Mouse (Mus musculus): ENCODE results near the gene Crk. TPM values are rescaled to one million over a fixed set of nuclear protein-coding genes. Genes with fewer than 3 reads are reported as not detected.

The Crk gene
- polyA plus RNA-seq (2015; fragmentation: Nextera tagmentation; extraction: Ambion mirVana) = 37.1 and 41.6 TPM in 2 replicates

DNA sequence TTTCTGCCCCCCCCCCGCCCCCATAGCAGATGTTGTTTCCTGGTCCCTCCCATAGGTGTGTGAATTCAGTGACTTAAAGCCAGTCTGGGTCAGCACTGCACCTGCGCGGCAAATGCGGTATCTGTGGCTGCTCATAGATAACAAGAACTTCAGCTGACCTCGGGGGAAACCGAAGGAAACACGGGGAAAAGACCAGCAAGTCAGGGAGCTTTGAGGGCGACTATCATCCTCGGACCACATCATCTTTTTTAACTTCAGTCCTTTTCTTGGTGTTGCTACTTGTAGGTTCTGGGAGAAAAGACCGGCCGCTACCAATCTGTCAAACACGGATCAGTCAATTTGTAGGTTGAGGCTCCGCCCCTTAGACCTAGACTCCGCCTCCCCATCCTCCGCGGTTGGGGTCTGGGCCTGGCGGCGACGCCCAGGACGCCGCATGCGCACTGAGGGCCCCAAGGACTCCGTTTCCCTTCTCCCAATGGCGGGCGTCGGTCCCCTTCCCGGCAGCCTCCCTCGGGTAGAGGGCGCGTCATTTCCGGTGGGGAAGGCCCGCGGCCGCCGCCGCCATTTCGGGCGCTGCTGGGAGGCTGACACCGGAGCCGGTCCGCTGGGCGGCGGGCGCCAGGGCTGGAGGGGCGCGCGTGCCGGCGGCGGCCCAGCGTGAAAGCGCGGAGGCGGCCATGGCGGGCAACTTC lies at the start of gene Crk:
Crk (plus strand) TSS at position 513 of the 692 bp plus-strand sequence.
- H3K4me3 ChIP-seq (replicated peaks) = peak within 1 kb of the TSS; percentile 94
- DNase-seq = peak; percentile 99

DNA sequence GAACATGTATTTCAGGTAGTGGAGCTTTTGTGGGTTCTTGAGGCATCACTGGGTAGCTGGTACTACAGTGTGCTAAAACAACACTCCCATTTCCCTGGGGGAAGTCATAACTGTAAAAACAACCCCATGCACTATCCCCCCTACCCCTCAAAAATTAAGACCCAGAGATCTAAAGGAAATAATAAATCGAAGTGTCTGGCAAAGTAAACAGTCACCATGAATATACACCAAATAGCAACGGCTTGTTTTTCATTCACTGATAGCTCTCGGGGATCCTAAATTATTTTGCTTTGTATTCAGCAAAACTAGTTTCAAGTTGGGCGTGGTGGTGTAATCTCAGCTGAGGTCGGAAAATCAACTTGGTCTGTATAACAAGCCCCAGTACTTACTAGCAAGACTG lies 49.0 kb upstream of the Crk start:
- peaks cover 39% of the 10 kb centered on the region for H3K36me3 ChIP-seq
- DNase-seq = no peak
- H3K4me1 ChIP-seq (replicated peaks) = peaks cover 26% of the 10 kb centered on the region
- ATAC-seq (ENCODE audit: low read depth) = no peak
- H3K27ac ChIP-seq = peak overlapping the region; percentile 80
- WGBS (ENCODE audit: insufficient replicate concordance) = 7% methylated on average over 5 of the region's 5 CpGs
- H3K9me3 ChIP-seq (replicated peaks) = no peaks in the 10 kb centered on the region
- H3K4me2 ChIP-seq = peak overlapping the region; percentile 86
- H3K27me3 ChIP-seq = no peaks in the 10 kb centered on the region
- peak overlapping the region; percentile 93 for H3K4me3 ChIP-seq (replicated peaks)
- peak overlapping the region; percentile 77 for H3K9ac ChIP-seq

More for the DNA sequence above, at the start of gene Crk:
- WGBS (ENCODE audit: insufficient replicate concordance) = under 1% methylated on average over 55 of the region's 55 CpGs
- Histone ChIP-seq H3K4me1 (replicated peaks) (peaks cover 43% of the 10 kb centered on the region), H3K36me3 (peaks cover 21% of the 10 kb centered on the region), H3K9me3 (replicated peaks) (no peaks in the 10 kb centered on the region), H3K27me3 (no peaks in the 10 kb centered on the region), H3K9ac (peak within 1 kb of the TSS; percentile 98), H3K27ac (peak within 1 kb of the TSS; percentile 94), H3K4me2 (peak within 1 kb of the TSS; percentile 89)
- peak; percentile 97 for ATAC-seq (ENCODE audit: low read depth)

DNA sequence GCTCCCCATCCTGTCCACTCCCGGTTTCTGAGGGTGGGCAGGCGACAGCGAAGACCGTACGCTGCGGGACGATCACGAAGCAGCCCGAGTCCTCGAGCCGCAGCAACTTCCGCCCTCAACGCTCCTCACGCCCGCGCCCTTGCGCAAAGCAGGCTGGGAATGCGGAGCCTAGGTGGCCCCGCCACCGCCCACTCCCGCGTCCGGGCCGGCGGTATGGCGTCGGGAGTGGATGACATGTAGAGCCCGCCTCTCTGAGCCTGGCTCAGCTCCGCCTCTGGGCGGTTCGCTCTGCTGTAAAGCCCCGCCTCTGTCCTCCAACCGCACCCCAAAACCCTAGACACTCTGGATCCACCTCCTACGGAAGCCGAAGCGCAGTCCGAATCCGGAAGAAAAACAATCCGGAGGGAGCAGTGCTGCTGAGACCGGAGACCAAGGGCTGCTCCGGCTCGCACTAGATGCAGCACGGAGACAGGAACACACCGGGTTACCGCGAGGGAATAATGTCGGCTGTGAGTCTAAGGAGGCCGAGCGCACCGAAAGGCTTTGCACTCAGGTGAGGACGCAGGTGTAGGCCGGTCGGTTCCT lies 48.3 kb upstream of the Crk start, which contains the start of gene Inpp5k:
Inpp5k (plus strand) TSS at position 344 of the 585 bp plus-strand sequence.
- DNase-seq (peak; percentile 98), ATAC-seq (ENCODE audit: low read depth) (peak; percentile 100)
- WGBS (ENCODE audit: insufficient replicate concordance) = under 1% methylated on average over 53 of the region's 53 CpGs
- Histone ChIP-seq H3K36me3 (peaks cover 36% of the 10 kb centered on the region), H3K9ac (peak within 1 kb of the TSS; percentile 87), H3K4me2 (peak within 1 kb of the TSS; percentile 86), H3K4me1 (replicated peaks) (peaks cover 31% of the 10 kb centered on the region), H3K27me3 (no peaks in the 10 kb centered on the region), H3K27ac (peak within 1 kb of the TSS; percentile 81), H3K4me3 (replicated peaks) (peak within 1 kb of the TSS; percentile 93), H3K9me3 (replicated peaks) (no peaks in the 10 kb centered on the region)

DNA sequence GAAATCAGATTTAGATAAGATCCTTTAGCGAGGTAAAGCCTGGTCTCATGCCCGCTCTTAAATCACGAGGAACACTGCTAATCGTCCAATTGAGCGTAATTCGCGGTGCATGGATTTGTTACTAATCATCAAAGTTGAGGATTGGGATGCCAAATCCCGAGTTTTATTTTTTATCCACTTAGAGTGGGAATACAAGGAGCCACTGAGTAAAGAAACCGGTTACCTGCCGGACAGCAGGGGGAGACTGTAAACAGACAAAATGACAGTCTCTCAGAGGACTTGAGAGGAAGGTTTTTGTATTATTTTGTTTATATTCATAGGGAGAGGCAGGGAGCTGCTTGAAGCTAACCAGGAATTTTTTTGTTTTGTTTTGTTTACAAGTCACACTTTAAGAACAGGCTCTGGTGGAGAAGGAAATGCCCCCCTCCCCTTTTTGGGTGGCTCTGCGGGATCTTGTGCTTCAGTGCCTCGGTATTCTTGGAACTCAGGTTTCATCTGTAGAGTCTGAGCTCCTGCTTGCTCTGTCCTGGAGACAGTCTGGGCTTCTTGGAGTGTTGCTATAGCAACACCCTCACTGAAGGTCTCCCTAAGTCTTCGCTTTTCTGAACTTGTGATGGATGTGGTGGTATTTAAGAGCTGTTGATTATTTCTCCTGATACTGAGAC lies 47.4 kb upstream of the Crk start:
- WGBS (ENCODE audit: insufficient replicate concordance) = 11% methylated on average over 13 of the region's 13 CpGs
- no peak for DNase-seq
- Histone ChIP-seq H3K4me2 (peak overlapping the region; percentile 86), H3K4me1 (replicated peaks) (peaks cover 34% of the 10 kb centered on the region), H3K9me3 (replicated peaks) (no peaks in the 10 kb centered on the region), H3K36me3 (peaks cover 27% of the 10 kb centered on the region), H3K27me3 (no peaks in the 10 kb centered on the region), H3K9ac (peak overlapping the region; percentile 87), H3K4me3 (replicated peaks) (peak overlapping the region; percentile 93), H3K27ac (peak overlapping the region; percentile 81; the same call in 1 of the 2 replicates)
- no peak for ATAC-seq (ENCODE audit: low read depth)

DNA sequence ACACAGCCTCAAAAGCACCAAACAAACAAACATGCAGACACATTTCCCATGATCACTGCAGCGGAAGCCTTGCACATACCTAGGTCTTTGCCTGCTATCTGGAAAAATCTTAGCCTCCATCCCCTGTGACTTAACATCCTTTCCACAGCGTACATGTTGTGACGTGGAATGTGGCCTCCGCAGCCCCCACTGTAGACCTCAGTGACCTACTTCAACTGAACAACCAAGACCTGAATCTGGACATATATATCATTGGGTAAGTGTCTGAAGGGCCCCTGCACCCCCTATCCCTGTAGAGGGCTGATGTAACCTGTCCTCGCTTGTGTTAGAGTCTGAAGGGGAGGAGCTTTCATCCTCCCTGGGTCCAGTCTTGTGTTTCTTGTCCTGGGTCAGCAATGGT lies 46.1 kb upstream of the Crk start:
- no peak overlapping the region for H3K4me2 ChIP-seq

DNA sequence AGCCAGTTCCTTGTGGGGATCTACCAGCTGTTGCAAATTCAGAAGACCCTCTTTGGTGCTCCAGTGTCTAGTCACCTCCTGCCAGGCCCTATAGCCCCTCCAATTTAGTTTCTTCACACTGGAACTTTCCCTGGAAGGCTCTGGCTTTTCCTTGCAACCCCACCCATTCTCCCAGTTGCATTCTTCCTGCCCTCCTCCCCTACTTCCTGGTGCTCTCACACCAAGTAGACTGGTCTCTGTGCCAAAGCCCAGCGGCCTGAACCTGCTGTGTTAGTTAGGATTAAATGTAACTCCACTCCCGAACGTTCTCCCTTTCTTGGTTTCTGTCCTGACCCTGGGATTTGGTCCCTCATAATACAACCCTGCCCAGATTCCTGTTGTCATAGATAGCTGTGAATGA lies 44.3 kb upstream of the Crk start:
- no peak overlapping the region for H3K4me2 ChIP-seq
- no peak overlapping the region for H3K9ac ChIP-seq
- ATAC-seq (ENCODE audit: low read depth) (no peak), DNase-seq (no peak)
- 78% methylated on average over 3 of the region's 3 CpGs for WGBS (ENCODE audit: insufficient replicate concordance)
- H3K4me1 ChIP-seq (replicated peaks) = peaks cover 40% of the 10 kb centered on the region
- H3K27ac ChIP-seq = no peak overlapping the region
- peaks cover 21% of the 10 kb centered on the region for H3K36me3 ChIP-seq
- H3K27me3 ChIP-seq = no peaks in the 10 kb centered on the region
- H3K9me3 ChIP-seq (replicated peaks) = no peaks in the 10 kb centered on the region
- H3K4me3 ChIP-seq (replicated peaks) = no peak overlapping the region

More for the DNA sequence above, 46.1 kb upstream of the Crk start:
- Histone ChIP-seq H3K9me3 (replicated peaks) (no peaks in the 10 kb centered on the region), H3K27me3 (no peaks in the 10 kb centered on the region), H3K4me1 (replicated peaks) (peaks cover 45% of the 10 kb centered on the region), H3K36me3 (peaks cover 22% of the 10 kb centered on the region), H3K4me3 (replicated peaks) (no peak overlapping the region), H3K9ac (no peak overlapping the region), H3K27ac (no peak overlapping the region)
- no peak for ATAC-seq (ENCODE audit: low read depth)
- WGBS (ENCODE audit: insufficient replicate concordance) = 85% methylated on average over 5 of the region's 5 CpGs
- DNase-seq = no peak

DNA sequence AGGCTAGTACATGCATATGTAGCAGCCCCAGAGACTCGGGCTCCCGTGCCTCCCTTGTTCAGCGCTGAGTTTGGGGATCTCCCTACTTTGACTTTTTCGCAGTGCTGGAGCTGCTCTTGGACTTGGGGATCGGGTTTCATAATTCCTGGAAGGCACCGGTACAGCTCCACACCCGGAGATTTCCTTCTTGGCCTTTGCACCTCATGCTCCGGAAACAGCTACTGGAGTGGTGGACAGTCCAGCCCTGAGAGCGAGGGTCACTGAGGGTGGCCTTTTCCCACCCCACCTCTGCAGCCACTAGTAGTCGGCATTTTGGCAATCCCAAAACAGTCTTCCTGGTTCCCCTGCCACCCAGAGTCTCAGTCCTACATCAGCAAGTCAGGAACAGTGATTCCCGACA lies 43.7 kb upstream of the Crk start:
- 69% methylated on average over 11 of the region's 11 CpGs for WGBS (ENCODE audit: insufficient replicate concordance)
- Histone ChIP-seq H3K36me3 (peaks cover 21% of the 10 kb centered on the region), H3K9ac (no peak overlapping the region), H3K27me3 (no peaks in the 10 kb centered on the region), H3K4me2 (no peak overlapping the region), H3K9me3 (replicated peaks) (no peaks in the 10 kb centered on the region), H3K27ac (0 out of 2 replicates have a peak overlapping the region, but pooled peaks have one; percentile 18), H3K4me1 (replicated peaks) (peaks cover 36% of the 10 kb centered on the region), H3K4me3 (replicated peaks) (no peak overlapping the region)
- no peak for ATAC-seq (ENCODE audit: low read depth)
- DNase-seq = no peak

DNA sequence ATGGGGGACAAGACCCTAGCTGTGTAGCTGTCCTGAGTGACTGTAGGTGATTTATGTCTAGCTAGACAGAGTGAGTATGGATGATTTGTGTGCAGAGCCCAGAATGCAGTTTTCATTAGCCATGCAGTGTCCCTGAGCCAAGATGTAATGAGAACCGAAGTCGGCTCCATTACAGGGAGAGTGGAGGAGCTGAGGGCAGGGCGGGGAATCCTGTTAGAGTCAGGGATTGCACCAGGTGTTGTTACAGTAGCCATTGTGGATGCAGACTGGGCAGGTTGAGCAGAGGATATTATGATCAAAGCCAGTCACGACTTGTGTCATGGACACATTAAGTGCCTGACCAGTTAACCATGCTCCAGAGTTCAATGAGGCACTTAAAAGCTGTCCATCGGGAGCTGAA lies 35.7 kb upstream of the Crk start:
- DNase-seq = no peak
- no peak overlapping the region for H3K27ac ChIP-seq
- no peaks in the 10 kb centered on the region for H3K27me3 ChIP-seq
- ATAC-seq (ENCODE audit: low read depth) = no peak
- H3K36me3 ChIP-seq = peaks cover 12% of the 10 kb centered on the region; the same call in 1 of the 2 replicates
- no peak overlapping the region for H3K4me2 ChIP-seq
- no peaks in the 10 kb centered on the region for H3K9me3 ChIP-seq (replicated peaks)
- WGBS (ENCODE audit: insufficient replicate concordance) = 79% methylated on average over 5 of the region's 5 CpGs
- 0 out of 2 replicates have a peak, but pooled peaks cover 7% of the 10 kb centered on the region for H3K4me1 ChIP-seq (replicated peaks)
- no peak overlapping the region for H3K9ac ChIP-seq
- H3K4me3 ChIP-seq (replicated peaks) = no peak overlapping the region

DNA sequence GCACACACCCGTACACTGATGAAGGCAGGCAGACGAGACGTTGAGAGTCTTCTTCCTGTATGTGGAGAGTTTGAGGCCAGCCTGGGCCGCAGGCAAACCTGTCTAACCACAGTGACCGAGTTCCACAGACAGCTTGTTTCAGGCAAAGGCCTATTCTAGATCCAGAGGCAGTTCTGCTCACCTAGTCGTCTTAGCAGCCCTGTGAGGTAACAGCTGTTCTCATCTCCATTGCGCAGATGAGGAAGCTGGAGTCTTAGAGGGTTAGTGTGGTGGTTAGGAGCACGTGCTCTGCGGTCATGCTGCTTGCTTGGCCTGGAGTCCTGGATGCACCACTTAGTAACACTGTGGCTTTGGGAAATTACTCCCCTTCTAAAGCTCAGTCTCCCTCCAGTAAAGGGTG lies 34.4 kb upstream of the Crk start:
- H3K4me3 ChIP-seq (replicated peaks) = no peak overlapping the region
- H3K4me2 ChIP-seq = no peak overlapping the region
- H3K9ac ChIP-seq = no peak overlapping the region
- H3K4me1 ChIP-seq (replicated peaks) = peaks cover 21% of the 10 kb centered on the region
- no peak overlapping the region for H3K27ac ChIP-seq
- DNase-seq (no peak), ATAC-seq (ENCODE audit: low read depth) (no peak)
- H3K27me3 ChIP-seq = no peaks in the 10 kb centered on the region
- peaks cover 9% of the 10 kb centered on the region; the same call in 1 of the 2 replicates for H3K36me3 ChIP-seq
- no peaks in the 10 kb centered on the region for H3K9me3 ChIP-seq (replicated peaks)
- 35% methylated on average over 9 of the region's 9 CpGs for WGBS (ENCODE audit: insufficient replicate concordance)

DNA sequence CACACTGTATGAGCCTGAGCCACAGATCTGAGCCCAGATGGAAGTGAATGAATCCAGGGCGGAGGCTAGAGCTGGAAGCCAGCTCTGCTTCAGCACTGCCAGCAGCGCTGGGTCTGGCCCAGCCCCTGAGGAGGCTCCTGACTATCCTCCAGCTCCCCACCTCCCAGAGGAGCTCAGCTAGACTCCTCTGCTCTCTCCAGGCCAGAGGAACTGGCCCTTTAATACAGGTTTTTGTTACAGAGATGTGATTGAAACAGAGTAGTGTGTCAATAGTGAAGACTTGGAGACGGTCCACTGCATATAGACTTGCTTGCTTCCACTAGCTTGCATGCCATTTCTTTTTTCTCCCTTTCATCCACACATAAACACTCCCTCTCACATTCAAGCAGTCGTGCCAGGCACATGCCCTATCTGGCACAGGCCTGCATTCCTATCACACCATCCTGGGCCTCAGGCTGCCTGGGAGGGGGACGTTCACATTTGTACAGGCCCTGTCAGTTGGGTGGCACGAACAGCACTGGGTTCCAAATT lies 31.3 kb upstream of the Crk start:
- Histone ChIP-seq H3K27me3 (no peaks in the 10 kb centered on the region), H3K4me1 (replicated peaks) (peaks cover 44% of the 10 kb centered on the region), H3K9ac (no peak overlapping the region), H3K4me3 (replicated peaks) (no peak overlapping the region), H3K36me3 (peaks cover 9% of the 10 kb centered on the region; the same call in 1 of the 2 replicates), H3K9me3 (replicated peaks) (no peaks in the 10 kb centered on the region), H3K4me2 (no peak overlapping the region), H3K27ac (peak overlapping the region; percentile 31; the same call in 1 of the 2 replicates)
- DNase-seq = no peak
- ATAC-seq (ENCODE audit: low read depth) = no peak
- 58% methylated on average over 6 of the region's 6 CpGs for WGBS (ENCODE audit: insufficient replicate concordance)

DNA sequence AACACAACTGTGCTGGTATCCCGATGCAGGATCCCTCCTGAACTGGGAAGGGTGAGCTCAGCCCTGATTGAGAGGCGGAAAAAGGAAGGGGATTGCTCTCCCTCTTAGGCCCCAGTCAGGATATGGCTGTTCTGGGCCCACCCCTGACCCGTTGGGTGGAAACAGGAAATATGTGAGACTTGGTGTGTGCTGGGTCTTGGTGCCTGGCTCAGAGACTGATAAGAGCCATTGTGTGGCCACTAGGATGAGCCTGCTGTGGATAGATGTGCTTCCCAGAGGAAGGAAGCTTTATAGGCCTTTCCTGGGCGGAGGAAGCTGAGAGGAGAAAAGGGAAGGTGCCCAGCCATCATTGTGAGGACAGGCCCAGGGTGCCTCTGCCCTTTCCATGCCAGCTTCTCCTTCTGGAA lies 29.9 kb upstream of the Crk start:
- Histone ChIP-seq H3K9ac (no peak overlapping the region), H3K4me1 (replicated peaks) (peaks cover 58% of the 10 kb centered on the region), H3K27ac (0 out of 2 replicates have a peak overlapping the region, but pooled peaks have one; percentile 30), H3K4me3 (replicated peaks) (no peak overlapping the region), H3K9me3 (replicated peaks) (no peaks in the 10 kb centered on the region), H3K4me2 (no peak overlapping the region), H3K36me3 (peaks cover 9% of the 10 kb centered on the region; the same call in 1 of the 2 replicates), H3K27me3 (no peaks in the 10 kb centered on the region)
- DNase-seq (no peak), ATAC-seq (ENCODE audit: low read depth) (no peak)
- WGBS (ENCODE audit: insufficient replicate concordance) = 23% methylated on average over 4 of the region's 4 CpGs
